Mouse (Mus musculus) heart, embryonic 12.5 days (tissue): ENCODE results near the gene Pla2g1b. TPM values are rescaled to one million over a fixed set of nuclear protein-coding genes. Genes with fewer than 3 reads are reported as not detected.
A peak's percentile ranks its signal among the peaks of the same experiment; 100 is the strongest.
"Not testable (repeated sequence)": the region's sequence is repeated elsewhere in the genome, so short reads cannot be mapped to it uniquely, and the experiment has no call there.

ENCODE experiments used
- ATAC-seq: fragments of 200-750 bp; cut with Nextera tagmentation; 2 replicates; pipeline ENCODE4 v1.8.0; 2017; ENCODE audit warnings: moderate TSS enrichment, moderate library complexity; ENCODE audit not compliant: insufficient number of reproducible peaks, low FRiP score
- H3K27ac ChIP-seq: fragments of 300-500 bp; sonication (generic); 2 replicates; pipeline ENCODE4 v1.5.1; 2016; ENCODE audit warnings: mild to moderate bottlenecking, moderate library complexity; ENCODE audit not compliant: poor library complexity, severe bottlenecking
- H3K27me3 ChIP-seq: fragments of 300-500 bp; sonication (generic); replicated peaks from 2 replicates; pipeline ENCODE4 v1.6.1; 2016; ENCODE audit warnings: mild to moderate bottlenecking, moderate library complexity
- H3K36me3 ChIP-seq: fragments of 300-500 bp; sonication (generic); 2 replicates; pipeline ENCODE4 v1.6.1; 2016; ENCODE audit warnings: mild to moderate bottlenecking, moderate library complexity
- H3K4me1 ChIP-seq: fragments of 300-500 bp; sonication (generic); replicated peaks from 2 replicates; pipeline ENCODE4 v1.6.1; 2016; ENCODE audit warnings: mild to moderate bottlenecking
- H3K4me2 ChIP-seq: fragments of 300-500 bp; sonication (generic); 2 replicates; pipeline ENCODE4 v1.6.1; 2016; ENCODE audit warnings: mild to moderate bottlenecking, moderate library complexity
- H3K4me3 ChIP-seq: fragments of 300-500 bp; sonication (generic); 2 replicates; pipeline ENCODE4 v1.5.1; 2016; ENCODE audit warnings: mild to moderate bottlenecking
- H3K9ac ChIP-seq: fragments of 300-500 bp; sonication (generic); 2 replicates; pipeline ENCODE4 v1.6.1; 2016; ENCODE audit warnings: mild to moderate bottlenecking, moderate library complexity
- H3K9me3 ChIP-seq: fragments of 300-500 bp; sonication (generic); replicated peaks from 2 replicates; pipeline ENCODE4 v1.6.1; 2016; ENCODE audit warnings: mild to moderate bottlenecking, moderate library complexity
- WGBS: fragments of 180-500 bp; shearing (Covaris S2); methylation state at CpG from one replicate; pipeline ENCODE4 v1.1.7; 2016; 5-methylcytosine and 5-hydroxymethylcytosine counted together
- polyA plus RNA-seq: library from polyadenylated mRNA; unstranded; fragments of >200 nt; fragmentation: Nextera tagmentation; extraction: Ambion mirVana; gene quantifications from 2 replicates; pipeline ENCODE4 v1.2.1, GENCODE M21; 2016

Pla2g1b gene
- polyA plus RNA-seq, 1 experiment from 2014 or later, result 0.72 TPM

DNA sequence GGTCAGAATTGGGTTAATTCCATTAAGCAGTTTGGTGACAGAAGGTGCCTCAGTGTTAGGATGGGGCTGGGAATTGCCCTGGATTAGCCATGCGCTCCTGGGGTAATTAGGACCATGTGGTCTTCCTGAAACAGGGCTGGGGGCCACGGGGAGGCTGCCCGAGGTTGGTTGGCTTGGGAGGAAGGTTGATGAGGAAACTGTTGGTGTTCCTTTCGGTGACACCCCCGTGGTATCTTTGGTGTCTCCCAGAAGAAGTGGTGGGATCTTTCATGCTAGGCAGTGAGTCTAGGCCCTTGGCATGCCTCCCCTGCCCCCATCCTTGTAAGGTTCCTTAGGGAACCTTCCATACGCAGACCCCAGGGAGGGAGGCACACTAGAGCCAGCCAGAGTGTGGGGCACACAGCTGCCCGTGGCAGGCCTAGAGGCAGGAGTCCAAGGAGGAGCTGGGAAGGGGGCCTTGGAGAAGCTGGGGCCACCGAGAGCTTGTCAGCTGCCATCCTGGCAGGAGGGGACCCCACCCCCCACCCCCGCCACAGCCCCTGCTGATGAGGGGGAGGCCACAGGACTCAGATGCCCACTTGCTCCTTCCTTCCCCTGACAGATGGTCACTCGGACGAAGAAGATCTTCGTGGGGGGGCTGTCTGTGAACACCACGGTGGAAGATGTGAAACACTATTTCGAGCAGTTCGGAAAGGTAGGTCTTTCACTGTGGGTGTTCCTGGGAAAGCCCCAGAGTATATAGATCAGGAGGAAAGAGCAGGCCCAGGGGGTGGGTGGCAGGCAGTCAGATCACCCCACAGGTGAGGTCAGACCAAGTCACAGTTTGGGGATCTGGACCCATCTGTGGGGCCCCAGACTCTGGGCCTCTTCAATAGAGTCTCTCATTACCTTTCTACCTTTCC lies 31.0 kb upstream of the Pla2g1b start:
- Histone ChIP-seq H3K27ac (no peak overlapping the region), H3K27me3 (0 out of 2 replicates have a peak, but pooled peaks cover 8% of the 10 kb centered on the region), H3K9ac (no peak overlapping the region), H3K36me3 (peaks cover 3% of the 10 kb centered on the region; the same call in 1 of the 2 replicates), H3K9me3 (no peaks in the 10 kb centered on the region), H3K4me3 (no peak overlapping the region), H3K4me1 (peaks cover 47% of the 10 kb centered on the region), H3K4me2 (no peak overlapping the region)
- WGBS, result 58% methylated on average over 15 of the region's 15 CpGs
- ATAC-seq, result no peak

DNA sequence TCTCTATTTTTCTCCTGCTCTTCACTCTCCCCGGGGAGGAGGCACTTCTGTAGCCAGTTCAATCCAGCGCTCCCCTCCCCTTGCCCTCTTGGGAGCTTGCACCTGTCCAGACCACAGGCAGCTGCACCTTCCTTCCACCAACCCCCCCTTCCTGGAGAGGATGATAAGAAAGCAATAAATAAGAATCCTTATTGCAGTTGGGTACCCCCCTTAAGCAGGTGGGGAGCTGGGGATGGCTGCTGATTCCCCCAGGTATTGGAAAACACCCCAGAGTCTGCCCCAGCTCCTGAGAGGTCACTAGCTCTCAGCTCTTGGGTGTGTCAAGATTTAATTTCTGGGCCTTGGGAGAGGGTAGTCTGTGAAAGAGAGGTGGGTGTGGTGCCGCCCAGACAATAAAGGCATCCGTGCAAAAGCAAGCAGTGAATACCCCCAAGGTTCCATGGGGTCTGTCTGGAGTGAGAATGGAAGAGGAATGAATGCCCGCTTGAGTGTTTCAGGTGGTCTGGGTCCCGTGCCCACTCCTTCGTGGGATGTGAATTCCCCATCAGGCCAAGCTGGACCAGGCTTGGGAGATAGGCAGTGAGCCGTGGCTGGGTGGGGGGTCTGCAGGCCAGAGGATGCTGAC lies 30.2 kb upstream of the Pla2g1b start:
- H3K4me1 ChIP-seq, result peaks cover 43% of the 10 kb centered on the region
- H3K4me2 ChIP-seq, result peak overlapping the region; percentile 87
- H3K27ac ChIP-seq, result peak overlapping the region; percentile 50; the same call in 1 of the 2 replicates
- 36% methylated on average over 8 of the region's 8 CpGs for WGBS
- no peaks in the 10 kb centered on the region for H3K9me3 ChIP-seq
- H3K9ac ChIP-seq, result peak overlapping the region; percentile 79
- no peak; the same call in 1 of the 2 replicates for ATAC-seq
- peak overlapping the region; percentile 47 for H3K4me3 ChIP-seq
- H3K36me3 ChIP-seq, result peaks cover 3% of the 10 kb centered on the region; the same call in 1 of the 2 replicates
- 0 out of 2 replicates have a peak, but pooled peaks cover 8% of the 10 kb centered on the region for H3K27me3 ChIP-seq

DNA sequence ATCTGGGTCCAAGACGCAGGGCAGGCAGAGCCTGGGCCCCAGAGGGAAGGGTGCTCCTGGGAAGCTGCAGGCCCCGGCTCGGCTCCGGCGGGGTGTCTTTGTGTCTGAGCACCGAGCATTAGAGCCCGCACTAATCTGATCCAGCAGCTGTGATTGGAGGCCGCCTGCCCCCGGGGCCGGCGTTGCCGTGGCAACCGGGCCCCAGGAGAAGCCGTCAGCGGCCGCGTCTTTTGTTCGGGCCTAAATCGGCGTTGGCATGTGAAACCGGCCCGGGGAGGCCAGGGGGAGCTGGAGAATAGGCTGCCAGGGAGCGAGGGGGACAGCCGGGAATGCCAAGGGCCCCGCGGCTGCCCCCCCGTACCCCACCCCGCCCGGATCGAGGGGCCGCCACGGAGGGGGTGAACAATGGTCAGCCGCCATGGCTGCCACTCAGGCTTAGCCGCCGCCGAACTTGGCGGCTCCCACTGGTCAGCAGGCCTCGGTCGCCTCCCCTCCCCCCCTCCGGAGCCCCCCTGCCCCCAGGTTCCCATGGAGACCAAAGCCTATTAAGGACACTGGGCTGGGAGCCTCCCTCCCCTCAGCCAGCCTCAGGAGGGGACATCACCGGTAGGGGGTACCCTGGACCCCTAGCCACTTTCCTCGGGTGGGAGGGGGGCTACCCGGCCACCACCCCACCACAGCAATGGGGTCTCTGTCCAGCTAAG lies 29.5 kb upstream of the Pla2g1b start:
- peak; percentile 68 for ATAC-seq
- Histone ChIP-seq H3K27me3 (0 out of 2 replicates have a peak, but pooled peaks cover 8% of the 10 kb centered on the region), H3K4me3 (peak overlapping the region; percentile 47), H3K4me1 (peaks cover 36% of the 10 kb centered on the region), H3K27ac (peak overlapping the region; percentile 50; the same call in 1 of the 2 replicates), H3K9ac (peak overlapping the region; percentile 79), H3K36me3 (peaks cover 3% of the 10 kb centered on the region; the same call in 1 of the 2 replicates), H3K9me3 (no peaks in the 10 kb centered on the region), H3K4me2 (peak overlapping the region; percentile 87)
- 2% methylated on average over 43 of the region's 43 CpGs for WGBS

DNA sequence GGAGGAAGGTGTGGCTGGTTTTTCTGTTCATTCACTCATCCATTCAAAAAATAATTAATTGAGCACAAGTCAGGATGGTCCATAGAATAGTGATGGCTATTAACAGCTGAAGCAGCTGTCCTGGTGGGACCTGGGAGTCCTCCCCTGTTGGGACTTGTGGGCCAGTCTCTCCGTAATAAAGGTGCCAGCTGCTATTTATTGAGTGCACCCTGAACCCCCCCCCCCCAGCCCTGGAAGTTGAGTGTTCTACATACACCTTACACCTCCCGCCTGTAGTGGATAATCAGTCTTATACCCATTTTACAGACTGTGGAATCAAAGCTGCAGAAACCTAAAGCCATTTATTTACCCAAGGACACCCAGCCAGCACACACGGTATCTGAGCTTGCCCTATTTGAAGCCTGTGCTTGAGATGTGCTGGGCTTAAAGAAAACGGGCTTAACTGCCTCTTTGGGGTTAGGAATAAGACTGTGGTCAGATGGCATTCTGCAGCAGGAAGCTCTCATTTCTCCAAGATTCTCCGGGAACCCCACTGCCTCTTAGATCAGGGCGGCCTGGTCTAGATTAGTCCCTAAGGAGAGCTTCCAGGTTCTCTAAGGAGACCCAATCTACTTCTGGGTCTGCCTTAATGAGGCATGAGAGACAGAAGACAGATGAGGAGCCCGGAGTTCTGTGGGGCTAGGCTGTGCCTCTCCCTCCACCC lies 28.7 kb upstream of the Pla2g1b start:
- H3K4me2 ChIP-seq, result no peak overlapping the region
- WGBS, result 69% methylated on average over 7 of the region's 7 CpGs
- no peak for ATAC-seq
- H3K36me3 ChIP-seq, result peaks cover 3% of the 10 kb centered on the region
- H3K4me1 ChIP-seq, result peaks cover 28% of the 10 kb centered on the region
- H3K9ac ChIP-seq, result no peak overlapping the region
- 0 out of 2 replicates have a peak, but pooled peaks cover 6% of the 10 kb centered on the region for H3K27me3 ChIP-seq
- H3K4me3 ChIP-seq, result no peak overlapping the region
- no peak overlapping the region for H3K27ac ChIP-seq
- no peaks in the 10 kb centered on the region for H3K9me3 ChIP-seq

DNA sequence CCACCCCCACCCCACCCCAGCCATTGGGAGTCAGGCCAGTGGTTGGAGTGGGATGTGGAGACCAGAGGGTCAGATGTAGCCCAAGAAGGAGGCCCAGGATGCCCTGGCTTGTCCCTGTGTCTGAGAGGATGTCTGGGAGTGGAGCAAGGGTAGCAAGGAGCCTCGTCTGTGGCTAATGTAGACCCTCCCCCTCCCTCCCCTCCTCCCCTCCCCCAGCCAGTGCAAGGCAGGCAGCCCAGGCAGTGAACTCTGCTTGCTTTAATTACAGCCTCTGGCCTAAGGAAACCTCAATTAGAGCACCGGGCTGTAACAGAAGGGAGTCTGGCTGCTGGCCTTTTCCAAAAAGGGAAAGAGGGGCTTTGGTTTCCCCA lies 28.1 kb upstream of the Pla2g1b start:
- ATAC-seq, result no peak
- Histone ChIP-seq H3K4me3 (no peak overlapping the region), H3K27me3 (0 out of 2 replicates have a peak, but pooled peaks cover under 1% of the 10 kb centered on the region), H3K27ac (no peak overlapping the region), H3K4me2 (no peak overlapping the region), H3K4me1 (peaks cover 27% of the 10 kb centered on the region), H3K9me3 (no peaks in the 10 kb centered on the region), H3K36me3 (peaks cover 7% of the 10 kb centered on the region), H3K9ac (no peak overlapping the region)
- WGBS, result 38% methylated on average over 2 of the region's 2 CpGs

DNA sequence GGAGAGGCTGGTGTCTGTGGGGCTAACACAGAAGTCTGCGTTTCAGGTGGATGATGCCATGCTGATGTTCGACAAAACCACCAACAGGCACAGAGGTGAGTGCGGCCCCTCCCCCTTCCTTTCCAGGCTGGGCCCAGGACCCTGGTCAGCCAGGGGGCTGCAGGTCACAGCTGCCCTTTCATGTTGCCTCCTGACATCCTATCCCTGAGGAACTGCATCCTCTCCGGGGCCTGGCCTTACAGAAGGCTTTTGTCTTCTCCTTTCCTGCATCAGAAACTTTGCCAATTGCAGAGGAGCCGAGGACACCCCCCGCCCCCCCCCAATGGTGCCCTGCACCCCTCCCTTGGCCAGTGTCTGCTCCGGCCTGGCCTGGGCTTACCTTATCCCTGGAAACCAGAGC lies 27.4 kb upstream of the Pla2g1b start:
- ATAC-seq, result no peak
- Histone ChIP-seq H3K27me3 (no peaks in the 10 kb centered on the region), H3K27ac (no peak overlapping the region), H3K36me3 (peaks cover 11% of the 10 kb centered on the region), H3K9ac (no peak overlapping the region), H3K9me3 (no peaks in the 10 kb centered on the region), H3K4me2 (no peak overlapping the region), H3K4me1 (peaks cover 27% of the 10 kb centered on the region), H3K4me3 (no peak overlapping the region)
- 53% methylated on average over 7 of the region's 7 CpGs for WGBS

DNA sequence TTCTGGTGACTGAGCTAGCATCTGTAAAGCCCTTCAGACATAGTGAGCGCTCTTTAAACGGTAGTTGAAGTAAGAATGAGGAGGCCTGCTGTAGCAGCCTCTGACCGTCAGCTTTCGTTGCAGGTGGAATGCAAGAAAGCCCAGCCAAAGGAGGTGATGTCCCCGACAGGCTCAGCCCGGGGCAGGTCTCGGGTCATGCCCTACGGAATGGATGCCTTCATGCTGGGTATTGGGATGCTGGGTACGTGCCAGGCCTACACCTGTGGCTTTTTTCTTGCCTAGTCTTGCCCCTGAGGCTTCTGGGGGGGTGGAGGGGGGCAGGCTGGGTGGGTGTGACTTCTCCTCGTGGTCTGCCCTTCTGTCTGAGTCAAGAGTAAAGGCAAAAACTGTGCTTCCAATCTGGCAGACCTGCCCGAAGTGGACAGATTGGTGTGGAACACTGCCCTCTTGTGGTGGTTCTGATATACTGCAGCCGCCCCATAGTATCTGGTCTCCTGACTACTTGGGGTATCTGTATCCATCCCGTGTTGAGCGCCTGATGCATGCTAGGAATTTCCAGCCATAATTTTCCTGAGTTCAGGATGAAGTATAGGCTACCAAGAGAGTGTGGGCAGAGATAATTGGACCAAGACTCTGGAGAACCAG lies 24.7 kb upstream of the Pla2g1b start:
- no peak overlapping the region for H3K27ac ChIP-seq
- peaks cover 14% of the 10 kb centered on the region for H3K4me1 ChIP-seq
- no peaks in the 10 kb centered on the region for H3K9me3 ChIP-seq
- 45% methylated on average over 14 of the region's 14 CpGs for WGBS
- H3K4me3 ChIP-seq, result no peak overlapping the region
- ATAC-seq, result no peak
- no peaks in the 10 kb centered on the region for H3K27me3 ChIP-seq
- H3K9ac ChIP-seq, result no peak overlapping the region
- no peak overlapping the region for H3K4me2 ChIP-seq
- peaks cover 27% of the 10 kb centered on the region for H3K36me3 ChIP-seq

DNA sequence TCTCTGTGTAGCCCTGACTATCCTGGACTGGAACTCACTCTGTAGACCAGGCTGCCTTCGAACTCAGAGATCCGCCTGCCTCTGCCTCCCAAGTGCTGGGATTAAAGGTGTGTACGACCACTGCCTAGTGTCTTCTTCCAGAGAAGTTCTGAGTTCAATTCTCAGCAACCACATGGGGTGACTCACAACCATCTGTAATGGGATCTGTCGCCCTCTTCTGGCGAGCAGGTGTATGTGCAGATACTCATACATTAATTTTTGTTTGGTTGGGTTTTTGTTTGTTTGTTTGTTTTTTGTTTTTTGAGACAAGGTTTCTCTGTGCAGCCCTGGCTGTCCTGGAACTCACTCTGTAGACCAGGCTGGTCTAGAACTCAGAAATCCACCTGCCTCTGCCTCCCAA lies 23.4 kb upstream of the Pla2g1b start:
- H3K4me1 ChIP-seq, H3K27me3 ChIP-seq, H3K9me3 ChIP-seq, H3K27ac ChIP-seq, H3K9ac ChIP-seq, H3K4me3 ChIP-seq, H3K4me2 ChIP-seq, ATAC-seq: not testable (repeated sequence)
- 71% methylated on average over 5 of the region's 5 CpGs for WGBS
- peaks cover 37% of the 10 kb centered on the region for H3K36me3 ChIP-seq

DNA sequence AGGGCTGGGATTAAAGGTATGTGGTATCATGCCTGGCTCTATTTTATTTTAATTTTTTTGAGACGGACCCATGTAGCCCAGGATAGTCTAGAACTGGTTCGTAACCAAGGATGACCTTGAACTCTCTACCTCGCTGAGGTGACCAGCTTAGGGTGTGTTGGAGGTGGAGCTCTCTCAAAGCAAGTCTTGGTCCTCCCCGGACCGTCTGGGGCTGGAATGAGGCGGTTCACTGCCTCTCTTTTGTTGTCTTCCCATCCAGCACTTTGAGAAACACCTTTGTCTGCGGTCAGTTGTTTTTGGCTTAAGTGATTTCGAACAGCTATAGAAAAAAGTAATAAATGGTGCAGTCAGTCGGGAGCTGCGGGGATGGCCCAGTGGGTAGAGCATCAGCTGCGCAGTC lies 21.9 kb upstream of the Pla2g1b start:
- ATAC-seq, result no peak
- WGBS, result 88% methylated on average over 11 of the region's 11 CpGs
- Histone ChIP-seq H3K4me1 (no peaks in the 10 kb centered on the region), H3K9ac (no peak overlapping the region), H3K36me3 (peaks cover 35% of the 10 kb centered on the region), H3K27me3 (no peaks in the 10 kb centered on the region), H3K9me3 (no peaks in the 10 kb centered on the region), H3K27ac (no peak overlapping the region), H3K4me2 (no peak overlapping the region), H3K4me3 (no peak overlapping the region)

DNA sequence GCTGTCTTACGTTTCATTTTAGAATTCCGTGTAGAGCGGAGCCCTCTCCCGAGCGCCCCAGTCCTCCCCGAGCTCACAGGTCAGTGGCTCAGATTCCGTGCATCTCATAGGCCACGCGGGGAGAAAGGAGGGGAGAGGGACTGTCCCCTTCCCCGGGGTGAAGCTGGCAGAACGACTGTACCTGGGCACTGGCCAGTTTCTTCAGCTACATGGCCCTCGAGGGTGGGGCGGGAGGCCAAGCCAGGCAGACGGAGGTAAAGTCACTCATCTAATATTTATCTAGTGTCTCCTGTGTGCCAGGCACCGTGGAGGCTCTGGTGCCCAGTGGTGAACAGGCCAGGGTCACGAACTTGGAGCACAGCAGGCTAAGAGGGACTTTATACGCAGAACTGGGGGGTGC lies 19.0 kb upstream of the Pla2g1b start:
- Histone ChIP-seq H3K9ac (no peak overlapping the region), H3K4me2 (no peak overlapping the region), H3K27me3 (no peaks in the 10 kb centered on the region), H3K4me3 (no peak overlapping the region), H3K4me1 (peaks cover 17% of the 10 kb centered on the region), H3K36me3 (peaks cover 46% of the 10 kb centered on the region), H3K27ac (no peak overlapping the region), H3K9me3 (no peaks in the 10 kb centered on the region)
- 90% methylated on average over 17 of the region's 17 CpGs for WGBS
- no peak for ATAC-seq
